Mouse (Mus musculus) brain, embryonic 14.5 days (tissue): ENCODE results near the gene Capn1.

Experiments used
- CTCF ChIP-seq: fragments of 200-500 bp; IDR thresholded peaks from 2 replicates; pipeline ENCODE4 v1.5.1; 2012; ENCODE audit warnings: inconsistent platforms, mild to moderate bottlenecking, moderate library complexity, borderline replicate concordance; ENCODE audit not compliant: insufficient read depth, insufficient read length; ENCODE audit errors: extremely low read depth
- POLR2A ChIP-seq: fragments of 200-500 bp; IDR thresholded peaks from 2 replicates; pipeline ENCODE4 v1.6.1; 2012; ENCODE audit warnings: mild to moderate bottlenecking, inconsistent platforms, borderline replicate concordance; ENCODE audit not compliant: poor library complexity, insufficient read depth, insufficient read length, severe bottlenecking; ENCODE audit errors: extremely low read depth

DNA sequence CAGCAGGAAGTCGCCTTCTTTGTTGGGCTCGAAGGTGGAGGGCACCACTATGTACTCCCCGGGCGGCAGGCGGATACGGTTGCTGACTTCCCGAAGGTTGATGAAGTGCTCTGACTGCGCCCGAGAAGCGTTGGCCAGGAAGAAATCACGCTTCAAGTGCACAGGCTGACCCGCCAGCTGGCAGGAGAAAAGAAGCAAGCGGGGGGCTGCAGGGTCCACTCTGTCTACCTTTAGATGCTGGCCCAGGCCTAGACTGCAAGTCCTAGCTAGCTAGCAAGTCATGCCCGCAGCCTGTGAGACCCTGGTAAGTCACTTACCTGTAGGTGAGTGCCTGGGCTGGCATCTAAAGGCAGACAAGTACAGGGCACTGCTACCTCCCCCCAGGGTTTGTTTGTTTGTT, 21.0 kb downstream of the Capn1 start:
- TF ChIP-seq CTCF, result no peak
- no peak for TF ChIP-seq POLR2A
